Mouse (Mus musculus) layer of hippocampus, adult 2 months (tissue): Measurements from ENCODE around the gene Hnrnpm. TPM values are rescaled to one million over a fixed set of nuclear protein-coding genes. Genes with fewer than 3 reads are reported as not detected.

ENCODE experiments used
- DNase-seq, 2 experiments: peaks; one replicate each; pipeline ENCODE4 v3.0.0; 2022; ENCODE audit warnings: low spot score in 2 of 2
- H3K27ac ChIP-seq: fragments of 200-600 bp; 2 replicates; pipeline ENCODE4 v1.8.1; 2022
- H3K4me3 ChIP-seq: fragments of 200-600 bp; 2 replicates; pipeline ENCODE4 v1.8.1; 2022; ENCODE audit warnings: mild to moderate bottlenecking
- CTCF ChIP-seq: fragments of 200-600 bp; conservative IDR thresholded peaks from 2 replicates; pipeline ENCODE4 v1.8.1; 2022; ENCODE audit warnings: antibody characterized with exemption, mild to moderate bottlenecking, moderate library complexity
- total RNA-seq, 2 experiments: library from RNA; stranded (reverse); gene quantifications; 2 replicates each; pipeline ENCODE4 v1.2.3; 2021

Gene Hnrnpm
- total RNA-seq, 2 experiments from 2014 or later, result 164 to 178 TPM

DNA sequence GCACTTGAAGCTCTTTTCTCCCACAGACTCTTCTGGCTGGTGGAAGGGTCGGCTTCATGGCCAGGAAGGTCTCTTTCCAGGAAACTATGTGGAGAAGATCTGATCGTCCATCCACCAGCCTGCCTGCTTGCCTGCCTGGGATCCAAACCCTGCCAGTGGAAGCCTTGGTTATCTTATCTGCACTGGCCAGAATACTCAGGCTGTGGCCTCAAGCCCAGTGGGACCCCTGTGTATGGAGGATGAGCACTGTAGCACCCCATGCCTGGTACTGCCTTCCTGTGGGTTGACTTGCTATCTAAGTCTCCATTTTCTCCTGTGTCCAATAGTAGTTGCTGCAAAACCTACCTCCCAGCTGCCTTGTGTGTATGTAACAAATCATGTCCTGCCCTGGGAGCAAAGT, 79.4 kb downstream of the Hnrnpm start:
- Histone ChIP-seq H3K27ac (no peak overlapping the region), H3K4me3 (no peak overlapping the region)
- no peak for TF ChIP-seq CTCF
- no peak for DNase-seq

DNA sequence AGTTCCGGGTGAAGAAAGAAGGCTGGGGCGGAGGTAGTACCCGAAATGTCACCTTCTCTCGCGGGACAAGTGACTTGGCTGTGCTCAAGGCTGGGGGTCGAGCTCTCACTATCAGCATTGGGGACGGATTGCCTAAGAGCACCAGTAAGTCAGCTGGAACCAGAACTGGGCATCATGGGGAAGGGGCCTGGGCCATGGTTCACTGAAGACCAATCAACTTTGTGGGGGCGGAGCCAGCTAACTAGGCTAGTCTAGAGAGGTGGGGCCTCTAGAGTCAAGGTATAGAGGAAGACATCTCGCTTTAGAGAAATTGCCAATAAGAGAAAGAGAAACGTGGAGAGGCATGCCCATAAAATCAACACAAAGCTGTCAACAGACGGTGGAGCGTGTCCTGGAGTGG, 84.7 kb downstream of the Hnrnpm start:
- Histone ChIP-seq H3K4me3 (no peak overlapping the region), H3K27ac (no peak overlapping the region)
- no peak for DNase-seq
- TF ChIP-seq CTCF, result no peak

DNA sequence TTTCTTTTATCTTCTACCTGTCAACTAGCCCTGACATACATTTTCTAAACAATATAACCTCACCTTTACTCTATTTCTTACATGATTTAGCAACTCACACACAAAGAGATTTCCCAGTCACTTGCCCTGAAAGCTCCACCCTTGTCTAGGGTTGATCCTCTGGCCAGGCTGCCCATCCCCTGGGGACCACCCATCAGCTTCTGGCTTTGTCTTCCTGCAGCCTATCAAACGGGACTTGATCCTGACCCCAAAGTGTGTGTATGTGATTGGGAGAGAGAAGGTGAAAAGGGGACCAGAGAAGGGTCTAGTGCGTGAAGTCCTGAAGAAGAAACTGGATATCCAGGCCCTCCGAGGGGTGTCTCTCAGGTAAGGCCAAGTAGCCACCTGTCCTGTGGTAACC, 85.8 kb downstream of the Hnrnpm start:
- TF ChIP-seq CTCF, result no peak

DNA sequence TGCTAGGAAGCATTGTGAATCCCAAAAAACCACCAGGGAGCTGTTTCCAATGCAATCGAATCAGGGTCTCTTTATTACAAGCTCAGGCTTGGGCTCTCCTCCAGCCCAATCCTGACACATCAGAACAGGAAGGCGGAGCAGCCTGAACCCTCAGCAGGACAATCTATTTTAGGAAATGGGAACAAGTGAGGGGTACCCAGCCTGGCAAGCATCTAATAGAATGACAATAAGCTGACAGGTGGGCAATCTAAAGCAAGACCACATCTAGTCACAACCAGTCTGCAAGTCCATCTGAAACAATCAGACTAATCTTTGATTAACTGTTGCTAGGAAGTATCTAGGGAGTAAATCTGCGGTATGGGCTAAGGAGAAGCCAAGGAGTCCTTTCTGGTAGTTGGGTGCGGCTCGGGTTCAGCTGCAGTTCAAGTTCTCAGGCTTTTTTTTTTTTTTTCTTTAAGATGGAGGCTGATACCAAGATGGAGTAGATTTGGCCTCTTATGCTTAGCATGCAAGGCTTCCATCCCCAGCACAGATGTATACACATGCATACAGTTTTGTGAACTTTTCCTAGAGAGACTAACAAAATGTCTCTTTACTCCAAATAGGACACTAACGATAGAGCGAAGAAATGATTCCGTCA, 86.7 kb downstream of the Hnrnpm start:
- TF ChIP-seq CTCF, result no peak
- DNase-seq, result no peak
- no peak overlapping the region for H3K4me3 ChIP-seq
- no peak overlapping the region for H3K27ac ChIP-seq

More for the DNA sequence above, 85.8 kb downstream of the Hnrnpm start:
- Histone ChIP-seq H3K4me3 (no peak overlapping the region), H3K27ac (no peak overlapping the region)
- no peak for DNase-seq

DNA sequence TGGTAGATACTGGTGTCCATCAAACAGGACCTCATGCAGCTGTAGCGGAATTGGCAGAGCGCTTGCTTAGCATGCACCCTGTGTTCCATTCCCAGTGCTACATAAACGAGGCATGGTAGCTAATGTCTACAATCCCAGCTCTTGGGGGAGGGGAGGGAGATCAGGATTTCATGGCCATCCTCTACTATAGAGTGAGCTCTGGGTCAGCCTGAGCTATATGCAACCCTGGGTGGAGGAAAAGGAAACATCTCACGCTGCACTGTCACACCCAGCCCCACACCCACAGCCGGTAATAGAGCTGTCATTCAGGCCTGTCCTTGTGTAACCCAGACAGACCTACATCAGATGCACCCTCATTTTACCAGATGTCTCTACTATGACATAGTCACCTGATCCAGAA, 88.2 kb downstream of the Hnrnpm start:
- DNase-seq, result no peak
- Histone ChIP-seq H3K4me3 (no peak overlapping the region), H3K27ac (no peak overlapping the region)
- TF ChIP-seq CTCF, result no peak

DNA sequence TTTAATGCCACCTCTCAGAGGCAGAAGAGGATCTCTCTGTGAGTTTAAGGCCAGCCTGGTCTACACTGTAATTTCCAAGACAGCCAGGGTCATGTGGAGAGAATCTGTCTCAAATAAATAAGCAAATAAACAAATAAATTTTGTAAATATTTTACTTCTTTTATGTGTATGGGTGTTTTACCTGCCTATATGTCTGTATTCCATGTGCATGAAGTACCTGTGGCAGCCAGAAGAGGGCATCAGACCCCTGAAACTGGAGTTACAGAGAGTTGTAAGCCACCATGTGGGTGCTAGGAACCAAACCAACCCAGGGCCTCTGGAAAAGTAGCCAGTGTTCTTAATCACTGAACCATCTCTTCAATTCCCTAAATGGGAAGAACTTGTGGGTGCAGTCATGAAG, 89.4 kb downstream of the Hnrnpm start:
- DNase-seq, result no peak

More for the DNA sequence above, 89.4 kb downstream of the Hnrnpm start:
- Histone ChIP-seq H3K27ac (no peak overlapping the region), H3K4me3 (no peak overlapping the region)
- peak; percentile 28 for TF ChIP-seq CTCF

Other genes starting within 250 kb of the Hnrnpm start
- gene Adamts10, start 162.7 kb downstream of the Hnrnpm start, total RNA-seq, result 10 to 100 TPM; 34.3 to 35.4 TPM
- 1 to 10 TPM; 1.3 to 1.5 TPM for gene Myo1f, start 131.2 kb downstream of the Hnrnpm start, total RNA-seq
- 10 to 100 TPM; 50.1 to 51.3 TPM for gene Zfp414, start 57.8 kb downstream of the Hnrnpm start, total RNA-seq
- under 1 TPM; 0.51 to 0.59 TPM for gene Pram1, start 48.8 kb downstream of the Hnrnpm start, total RNA-seq
- 10 to 100 TPM; 84.7 to 86.1 TPM for gene March2, start 31.8 kb upstream of the Hnrnpm start, total RNA-seq
- 100 to 1,000 TPM; 306 to 322 TPM for gene Rab11b, start 73.7 kb upstream of the Hnrnpm start, total RNA-seq
- 1 to 10 TPM; 4.1 to 4.2 TPM for gene Angptl4, start 95.0 kb upstream of the Hnrnpm start, total RNA-seq
- gene Kank3, start 123.7 kb upstream of the Hnrnpm start, total RNA-seq, result 10 to 100 TPM; 35.2 to 40.6 TPM
- 100 to 1,000 TPM; 723 to 770 TPM for gene Rps28, start 137.7 kb upstream of the Hnrnpm start, total RNA-seq
- gene Ndufa7, start 137.7 kb upstream of the Hnrnpm start, total RNA-seq, result 100 to 1,000 TPM; 207 to 208 TPM
- gene Cd320, start 156.2 kb upstream of the Hnrnpm start, total RNA-seq, result 10 to 100 TPM; 22.6 to 25.0 TPM
- not detected for gene Gm7029, start 187.0 kb upstream of the Hnrnpm start, total RNA-seq
- gene Kifc1, start 203.8 kb upstream of the Hnrnpm start, total RNA-seq, result 1 to 10 TPM; 1.8 to 3.0 TPM
- under 1 TPM; 0.61 to 0.64 TPM for gene Platr17, start 218.3 kb upstream of the Hnrnpm start, total RNA-seq
- gene Daxx, start 222.6 kb upstream of the Hnrnpm start, total RNA-seq, result 10 to 100 TPM; 26.1 to 32.9 TPM
- 10 to 100 TPM; 30.2 to 40.1 TPM for gene Tapbp, start 229.0 kb upstream of the Hnrnpm start, total RNA-seq
- gene Zbtb22, start 229.0 kb upstream of the Hnrnpm start, total RNA-seq, result 10 to 100 TPM; 31.4 to 31.8 TPM
- gene Rgl2, start 242.7 kb upstream of the Hnrnpm start, total RNA-seq, result 10 to 100 TPM; 68.9 to 76.4 TPM